Mouse (Mus musculus): ENCODE data around the gene Hist1h2af. TPM values are rescaled to one million over a fixed set of nuclear protein-coding genes. Genes with fewer than 3 reads are reported as not detected.
"Not testable (repeated sequence)": the region's sequence is repeated elsewhere in the genome, so short reads cannot be mapped to it uniquely, and the experiment has no call there.

The Hist1h2af gene
- polyA plus RNA-seq, 1 experiment = 68.8 TPM

DNA sequence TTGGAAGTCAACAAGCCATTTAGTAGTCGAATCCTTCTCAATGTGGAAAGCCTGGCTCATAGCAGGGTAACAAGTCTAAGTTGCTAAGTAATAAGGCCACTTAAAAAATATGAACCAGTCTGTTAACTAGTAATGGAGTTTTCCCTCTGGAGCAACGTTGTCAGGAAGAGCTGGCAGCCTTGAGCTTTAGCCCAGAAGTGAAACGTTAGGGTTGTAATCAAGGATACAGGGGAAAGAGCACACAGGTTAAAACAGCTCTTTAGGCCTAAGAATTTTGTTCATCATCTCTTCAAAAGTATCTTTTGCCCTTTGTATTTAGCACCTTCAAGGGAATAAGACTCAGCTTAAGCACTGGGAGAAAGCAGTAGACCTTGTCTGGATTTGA lies 17.0 kb downstream of the Hist1h2af start:
- no peaks in the 10 kb centered on the region for H3K27me3 ChIP-seq (ENCODE audit: control insufficient read depth, insufficient read depth, low read length, poor library complexity, severe bottlenecking)
- H3K9me3 ChIP-seq (replicated peaks; ENCODE audit: control insufficient read depth, insufficient read depth, low read length, poor library complexity, severe bottlenecking) = no peaks in the 10 kb centered on the region
- H3K4me3 ChIP-seq (ENCODE audit: low read depth, low read length) = peak overlapping the region; percentile 55
- peak overlapping the region; percentile 90 for H3K9ac ChIP-seq (ENCODE audit: low read depth, poor library complexity, severe bottlenecking)
- peak overlapping the region; percentile 92 for H3K27ac ChIP-seq (ENCODE audit: insufficient read depth, low read length)
- no peaks in the 10 kb centered on the region for H3K4me1 ChIP-seq (ENCODE audit: control insufficient read depth, insufficient read depth, low read length)
- no peaks in the 10 kb centered on the region for H3K36me3 ChIP-seq (ENCODE audit: control insufficient read depth, insufficient read depth, low read length, poor library complexity, severe bottlenecking)
- TF ChIP-seq EP300 (IDR thresholded peaks at IDR 0.05; ENCODE audit: insufficient read depth, low read depth, low read length) (no peak), POLR2A (IDR thresholded peaks at IDR 0.05; ENCODE audit: insufficient read depth, low read length) (no peak), CTCF (IDR thresholded peaks at IDR 0.05; ENCODE audit: low read depth, low read length) (no peak)

- TF ChIP-seq POLR2A (IDR thresholded peaks at IDR 0.05; ENCODE audit: insufficient read depth, low read length) (peak; percentile 94), EP300 (IDR thresholded peaks at IDR 0.05; ENCODE audit: insufficient read depth, low read depth, low read length) (0 out of 2 replicates have a peak, but pooled peaks have one; percentile 46)
- Histone ChIP-seq H3K27ac (ENCODE audit: insufficient read depth, low read length) (peak within 1 kb of the TSS; percentile 92), H3K9ac (ENCODE audit: low read depth, poor library complexity, severe bottlenecking) (peak within 1 kb of the TSS; percentile 90), H3K4me3 (ENCODE audit: low read depth, low read length) (peak within 1 kb of the TSS; percentile 85)
- not testable (repeated sequence) for H3K4me1 ChIP-seq (ENCODE audit: control insufficient read depth, insufficient read depth, low read length); H3K27me3 ChIP-seq (ENCODE audit: control insufficient read depth, insufficient read depth, low read length, poor library complexity, severe bottlenecking); H3K9me3 ChIP-seq (replicated peaks; ENCODE audit: control insufficient read depth, insufficient read depth, low read length, poor library complexity, severe bottlenecking); H3K36me3 ChIP-seq (ENCODE audit: control insufficient read depth, insufficient read depth, low read length, poor library complexity, severe bottlenecking)
Observed at GRCm38 (mm10) chr13:23551146-23551834, 17.6 kb downstream of the Hist1h2af start, which contains the start of gene Hist1h4f. Gene Hist1h4f, minus strand, starts transcription at chr13:23551648.

DNA sequence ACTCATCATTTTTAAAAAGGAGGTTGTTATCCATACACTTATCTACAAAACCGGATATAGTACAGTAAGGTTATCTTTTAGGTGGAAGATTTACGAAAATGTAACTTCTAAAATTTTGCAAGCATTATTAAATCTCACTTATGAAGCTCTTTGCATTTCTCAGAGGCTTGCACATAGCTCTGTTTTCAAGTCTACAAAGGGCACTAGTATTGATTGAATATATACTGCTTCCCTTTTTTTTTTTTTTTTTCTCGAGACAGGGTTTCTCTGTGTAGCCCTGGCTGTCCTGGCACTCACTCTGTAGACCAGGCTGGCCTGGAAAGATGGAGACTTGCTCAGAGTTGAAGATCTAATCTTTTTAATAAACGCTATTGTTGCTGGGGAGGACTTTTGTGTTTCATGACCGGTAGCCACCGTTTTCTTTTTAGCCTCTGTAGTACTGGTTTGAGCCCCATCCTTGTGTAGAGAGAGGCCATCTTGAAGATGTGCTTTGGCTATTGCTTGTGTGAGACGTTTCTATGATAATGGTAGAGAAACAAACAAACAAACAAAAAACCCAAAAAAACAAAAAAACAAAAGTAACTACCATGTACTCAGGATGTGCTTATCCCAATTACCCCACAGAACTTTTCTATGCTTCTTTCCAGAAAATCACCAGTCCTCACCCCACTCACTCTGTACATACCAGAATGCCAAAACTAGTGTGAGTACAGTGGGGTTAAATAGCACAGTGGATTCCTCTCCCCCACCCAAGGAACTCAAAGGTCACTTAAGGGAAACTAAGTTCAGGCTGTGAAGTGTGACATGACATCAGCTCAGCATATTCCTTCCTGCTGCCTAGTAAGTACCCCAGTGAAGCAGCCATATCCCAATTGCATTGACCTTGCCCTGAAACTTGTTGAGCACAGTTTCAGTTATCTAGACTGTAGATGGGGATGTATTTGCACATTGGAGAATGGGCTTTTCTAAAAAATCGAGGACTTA lies 18.5 kb downstream of the Hist1h2af start:
- Histone ChIP-seq H3K36me3 (ENCODE audit: control insufficient read depth, insufficient read depth, low read length, poor library complexity, severe bottlenecking) (no peaks in the 10 kb centered on the region), H3K27me3 (ENCODE audit: control insufficient read depth, insufficient read depth, low read length, poor library complexity, severe bottlenecking) (no peaks in the 10 kb centered on the region), H3K27ac (ENCODE audit: insufficient read depth, low read length) (peak overlapping the region; percentile 86), H3K4me1 (ENCODE audit: control insufficient read depth, insufficient read depth, low read length) (no peaks in the 10 kb centered on the region), H3K4me3 (ENCODE audit: low read depth, low read length) (no peak overlapping the region), H3K9me3 (replicated peaks; ENCODE audit: control insufficient read depth, insufficient read depth, low read length, poor library complexity, severe bottlenecking) (no peaks in the 10 kb centered on the region), H3K9ac (ENCODE audit: low read depth, poor library complexity, severe bottlenecking) (peak overlapping the region; percentile 80)
- TF ChIP-seq POLR2A (IDR thresholded peaks at IDR 0.05; ENCODE audit: insufficient read depth, low read length) (no peak), CTCF (IDR thresholded peaks at IDR 0.05; ENCODE audit: low read depth, low read length) (no peak), EP300 (IDR thresholded peaks at IDR 0.05; ENCODE audit: insufficient read depth, low read depth, low read length) (no peak)

- Histone ChIP-seq H3K9ac (ENCODE audit: low read depth, poor library complexity, severe bottlenecking) (peak within 1 kb of the TSS; percentile 95), H3K9me3 (replicated peaks; ENCODE audit: control insufficient read depth, insufficient read depth, low read length, poor library complexity, severe bottlenecking) (no peaks in the 10 kb centered on the region), H3K36me3 (ENCODE audit: control insufficient read depth, insufficient read depth, low read length, poor library complexity, severe bottlenecking) (no peaks in the 10 kb centered on the region), H3K27ac (ENCODE audit: insufficient read depth, low read length) (peak within 1 kb of the TSS; percentile 86), H3K27me3 (ENCODE audit: control insufficient read depth, insufficient read depth, low read length, poor library complexity, severe bottlenecking) (no peaks in the 10 kb centered on the region), H3K4me3 (ENCODE audit: low read depth, low read length) (no peak within 1 kb of the TSS), H3K4me1 (ENCODE audit: control insufficient read depth, insufficient read depth, low read length) (no peaks in the 10 kb centered on the region)
- no peak for TF ChIP-seq POLR2A (IDR thresholded peaks at IDR 0.05; ENCODE audit: insufficient read depth, low read length)
- TF ChIP-seq EP300 (IDR thresholded peaks at IDR 0.05; ENCODE audit: insufficient read depth, low read depth, low read length) = no peak
- TF ChIP-seq CTCF (IDR thresholded peaks at IDR 0.05; ENCODE audit: low read depth, low read length) = no peak
Observed at GRCm38 (mm10) chr13:23552962-23553361, 19.3 kb downstream of the Hist1h2af start, which contains the start of gene Hist1h1d. Gene Hist1h1d, plus strand, starts transcription at chr13:23553262.

DNA sequence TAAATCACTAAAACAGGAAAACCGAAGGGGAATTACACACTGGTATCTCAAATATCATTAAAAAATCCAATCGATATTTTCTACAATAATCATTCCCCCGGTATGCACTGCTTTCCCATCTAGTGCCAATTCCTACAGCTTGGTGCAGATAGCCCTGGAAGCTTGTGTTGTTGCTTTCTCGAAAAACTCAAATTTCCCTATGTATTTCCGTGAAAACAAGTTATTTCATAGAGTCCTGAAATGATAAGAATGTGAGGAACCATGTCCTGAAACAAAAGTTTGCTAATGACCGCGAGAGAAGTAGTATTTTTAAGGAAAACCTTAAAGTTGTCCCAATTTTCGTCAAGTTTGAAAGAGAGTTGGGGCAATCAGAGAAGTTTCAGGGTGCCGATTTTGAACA lies 20.7 kb downstream of the Hist1h2af start:
- H3K4me1 ChIP-seq (ENCODE audit: control insufficient read depth, insufficient read depth, low read length) = no peaks in the 10 kb centered on the region
- peak overlapping the region; percentile 34; the same call in 1 of the 2 replicates for H3K4me3 ChIP-seq (ENCODE audit: low read depth, low read length)
- peak overlapping the region; percentile 63 for H3K27ac ChIP-seq (ENCODE audit: insufficient read depth, low read length)
- no peaks in the 10 kb centered on the region for H3K36me3 ChIP-seq (ENCODE audit: control insufficient read depth, insufficient read depth, low read length, poor library complexity, severe bottlenecking)
- H3K9me3 ChIP-seq (replicated peaks; ENCODE audit: control insufficient read depth, insufficient read depth, low read length, poor library complexity, severe bottlenecking) = no peaks in the 10 kb centered on the region
- TF ChIP-seq CTCF (IDR thresholded peaks at IDR 0.05; ENCODE audit: low read depth, low read length) (no peak), EP300 (IDR thresholded peaks at IDR 0.05; ENCODE audit: insufficient read depth, low read depth, low read length) (no peak), POLR2A (IDR thresholded peaks at IDR 0.05; ENCODE audit: insufficient read depth, low read length) (no peak)
- H3K9ac ChIP-seq (ENCODE audit: low read depth, poor library complexity, severe bottlenecking) = peak overlapping the region; percentile 95
- H3K27me3 ChIP-seq (ENCODE audit: control insufficient read depth, insufficient read depth, low read length, poor library complexity, severe bottlenecking) = no peaks in the 10 kb centered on the region
